Mouse (Mus musculus) embryo, embryonic 11.5 days (tissue): ENCODE data around the gene Psmc3.
"Not testable (repeated sequence)": the region's sequence is repeated elsewhere in the genome, so short reads cannot be mapped to it uniquely, and the experiment has no call there.

Experiments
- DNase-seq: peaks from one replicate; pipeline ENCODE4 v3.0.0-alpha.2; 2012; ENCODE audit warnings: low read depth, low spot score

The Psmc3 gene

GRCm38 (mm10) chr2:91081775-91082695 lies 28.2 kb downstream of the Psmc3 start, which contains the start of gene Spi1:
Spi1 (plus strand) TSS chr2:91082390.
- DNase-seq = no peak

- DNase-seq = no peak
Measured at GRCm38 (mm10) chr2:91082844-91083243, 29.0 kb downstream of the Psmc3 start.

- no peak for DNase-seq
Measured at GRCm38 (mm10) chr2:91083366-91083940, 29.6 kb downstream of the Psmc3 start.

GRCm38 (mm10) chr2:91084179-91084820 lies 30.5 kb downstream of the Psmc3 start:
- DNase-seq = no peak

GRCm38 (mm10) chr2:91085494-91086391 lies 31.9 kb downstream of the Psmc3 start:
- no peak for DNase-seq

GRCm38 (mm10) chr2:91086392-91087237 lies 32.8 kb downstream of the Psmc3 start:
- no peak for DNase-seq

GRCm38 (mm10) chr2:91087453-91087852 lies 33.6 kb downstream of the Psmc3 start:
- no peak for DNase-seq

- DNase-seq = no peak
Measured at GRCm38 (mm10) chr2:91088987-91089386, 35.2 kb downstream of the Psmc3 start.

GRCm38 (mm10) chr2:91090208-91090607 lies 36.4 kb downstream of the Psmc3 start:
- no peak for DNase-seq

GRCm38 (mm10) chr2:91090827-91091226 lies 37.0 kb downstream of the Psmc3 start:
- no peak for DNase-seq

- DNase-seq = no peak
Measured at GRCm38 (mm10) chr2:91096524-91096923, 42.7 kb downstream of the Psmc3 start.

- no peak for DNase-seq
Measured at GRCm38 (mm10) chr2:91097015-91097414, 43.2 kb downstream of the Psmc3 start.

- no peak for DNase-seq
Measured at GRCm38 (mm10) chr2:91098156-91098555, 44.3 kb downstream of the Psmc3 start.

GRCm38 (mm10) chr2:91101124-91101740 lies 47.4 kb downstream of the Psmc3 start:
- peak; percentile 79 for DNase-seq

- no peak for DNase-seq
Measured at GRCm38 (mm10) chr2:91108156-91108555, 54.3 kb downstream of the Psmc3 start.

GRCm38 (mm10) chr2:91109241-91109640 lies 55.4 kb downstream of the Psmc3 start:
- no peak for DNase-seq

- DNase-seq = no peak
Measured at GRCm38 (mm10) chr2:91109807-91110385, 56.1 kb downstream of the Psmc3 start.

- no peak for DNase-seq
Measured at GRCm38 (mm10) chr2:91110429-91110828, 56.6 kb downstream of the Psmc3 start.

- not testable (repeated sequence) for DNase-seq
Measured at GRCm38 (mm10) chr2:91111832-91112231, 58.0 kb downstream of the Psmc3 start.

GRCm38 (mm10) chr2:91112491-91112890 lies 58.7 kb downstream of the Psmc3 start:
- no peak for DNase-seq
